Mouse (Mus musculus): ENCODE results near the gene Cklf. TPM values are rescaled to one million over a fixed set of nuclear protein-coding genes. Genes with fewer than 3 reads are reported as not detected.

Gene Cklf
- 39.1 and 45.4 TPM in 2 replicates for polyA plus RNA-seq (2014; fragmentation: Nextera tagmentation; extraction: Ambion mirVana)

GRCm38 (mm10) chr8:104250439-104251367, at the start of gene Cklf:
Gene Cklf (plus strand): TSS chr8:104250861.
- Histone ChIP-seq H3K4me2 (peak within 1 kb of the TSS; percentile 80), H3K27me3 (ENCODE audit: insufficient read depth, low read length) (no peaks in the 10 kb centered on the region), H3K4me1 (ENCODE audit: insufficient read depth) (peaks cover 4% of the 10 kb centered on the region), H3K36me3 (ENCODE audit: insufficient read depth) (no peaks in the 10 kb centered on the region), H3K9ac (peak within 1 kb of the TSS; percentile 61), H3K9me3 (ENCODE audit: low read depth, low read length) (no peaks in the 10 kb centered on the region), H3K27ac (ENCODE audit: low read depth) (peak within 1 kb of the TSS; percentile 84), H3K4me3 (ENCODE audit: low read depth, low read length) (peak within 1 kb of the TSS; percentile 56)
- peak; percentile 26; the same call in 1 of the 2 replicates for TF ChIP-seq CTCF (IDR thresholded peaks at IDR 0.05; ENCODE audit: low read depth)
- WGBS: 3% methylated on average over 41 of the region's 41 CpGs
- peak; percentile 81 for ATAC-seq (ENCODE audit: insufficient read depth)
- DNase-seq: peak; percentile 98

- no peaks in the 10 kb centered on the region for H3K4me1 ChIP-seq (ENCODE audit: insufficient read depth)
- H3K9me3 ChIP-seq (ENCODE audit: low read depth, low read length): no peaks in the 10 kb centered on the region
- no peaks in the 10 kb centered on the region for H3K27me3 ChIP-seq (ENCODE audit: insufficient read depth, low read length)
- no peak for TF ChIP-seq CTCF (IDR thresholded peaks at IDR 0.05; ENCODE audit: low read depth)
- ATAC-seq (ENCODE audit: insufficient read depth): no peak
- 70% methylated on average over 3 of the region's 3 CpGs for WGBS
- no peak for DNase-seq
- no peak overlapping the region for H3K27ac ChIP-seq (ENCODE audit: low read depth)
- no peak overlapping the region for H3K9ac ChIP-seq
- no peak overlapping the region for H3K4me3 ChIP-seq (ENCODE audit: low read depth, low read length)
- H3K36me3 ChIP-seq (ENCODE audit: insufficient read depth): no peaks in the 10 kb centered on the region
- H3K4me2 ChIP-seq: no peak overlapping the region
Measured at GRCm38 (mm10) chr8:104201622-104202021, 49.0 kb upstream of the Cklf start.

GRCm38 (mm10) chr8:104202320-104202719, 48.3 kb upstream of the Cklf start:
- Histone ChIP-seq H3K9ac (no peak overlapping the region), H3K27ac (ENCODE audit: low read depth) (no peak overlapping the region), H3K4me2 (no peak overlapping the region), H3K27me3 (ENCODE audit: insufficient read depth, low read length) (no peaks in the 10 kb centered on the region), H3K9me3 (ENCODE audit: low read depth, low read length) (no peaks in the 10 kb centered on the region), H3K4me3 (ENCODE audit: low read depth, low read length) (no peak overlapping the region), H3K4me1 (ENCODE audit: insufficient read depth) (no peaks in the 10 kb centered on the region), H3K36me3 (ENCODE audit: insufficient read depth) (no peaks in the 10 kb centered on the region)
- no peak for ATAC-seq (ENCODE audit: insufficient read depth)
- DNase-seq: no peak
- 85% methylated on average over 4 of the region's 4 CpGs for WGBS
- no peak for TF ChIP-seq CTCF (IDR thresholded peaks at IDR 0.05; ENCODE audit: low read depth)

- H3K4me3 ChIP-seq (ENCODE audit: low read depth, low read length): no peak overlapping the region
- H3K36me3 ChIP-seq (ENCODE audit: insufficient read depth): no peaks in the 10 kb centered on the region
- WGBS: 59% methylated on average over 3 of the region's 3 CpGs
- no peaks in the 10 kb centered on the region for H3K4me1 ChIP-seq (ENCODE audit: insufficient read depth)
- H3K9ac ChIP-seq: no peak overlapping the region
- H3K4me2 ChIP-seq: no peak overlapping the region
- H3K27ac ChIP-seq (ENCODE audit: low read depth): no peak overlapping the region
- no peaks in the 10 kb centered on the region for H3K27me3 ChIP-seq (ENCODE audit: insufficient read depth, low read length)
- DNase-seq: no peak
- no peak for ATAC-seq (ENCODE audit: insufficient read depth)
- TF ChIP-seq CTCF (IDR thresholded peaks at IDR 0.05; ENCODE audit: low read depth): no peak
- no peaks in the 10 kb centered on the region for H3K9me3 ChIP-seq (ENCODE audit: low read depth, low read length)
Measured at GRCm38 (mm10) chr8:104205292-104205691, 45.4 kb upstream of the Cklf start.

GRCm38 (mm10) chr8:104217601-104218000, 33.1 kb upstream of the Cklf start:
- ATAC-seq (ENCODE audit: insufficient read depth): no peak
- Histone ChIP-seq H3K4me2 (no peak overlapping the region), H3K27me3 (ENCODE audit: insufficient read depth, low read length) (no peaks in the 10 kb centered on the region), H3K4me1 (ENCODE audit: insufficient read depth) (no peaks in the 10 kb centered on the region), H3K36me3 (ENCODE audit: insufficient read depth) (no peaks in the 10 kb centered on the region), H3K4me3 (ENCODE audit: low read depth, low read length) (no peak overlapping the region), H3K9me3 (ENCODE audit: low read depth, low read length) (no peaks in the 10 kb centered on the region), H3K27ac (ENCODE audit: low read depth) (no peak overlapping the region), H3K9ac (no peak overlapping the region)
- WGBS: 80% methylated on average over 5 of the region's 5 CpGs
- TF ChIP-seq CTCF (IDR thresholded peaks at IDR 0.05; ENCODE audit: low read depth): no peak
- DNase-seq: no peak

- Histone ChIP-seq H3K4me3 (ENCODE audit: low read depth, low read length) (no peak overlapping the region), H3K27me3 (ENCODE audit: insufficient read depth, low read length) (no peaks in the 10 kb centered on the region), H3K4me2 (0 out of 2 replicates have a peak overlapping the region, but pooled peaks have one; percentile 10), H3K9ac (no peak overlapping the region), H3K36me3 (ENCODE audit: insufficient read depth) (no peaks in the 10 kb centered on the region), H3K27ac (ENCODE audit: low read depth) (no peak overlapping the region), H3K4me1 (ENCODE audit: insufficient read depth) (no peaks in the 10 kb centered on the region), H3K9me3 (ENCODE audit: low read depth, low read length) (no peaks in the 10 kb centered on the region)
- DNase-seq: peak; percentile 68
- 28% methylated on average over 11 of the region's 11 CpGs for WGBS
- 0 out of 2 replicates have a peak, but pooled peaks have one; percentile 26 for ATAC-seq (ENCODE audit: insufficient read depth)
- peak; percentile 64 for TF ChIP-seq CTCF (IDR thresholded peaks at IDR 0.05; ENCODE audit: low read depth)
Measured at GRCm38 (mm10) chr8:104219079-104219478, 31.6 kb upstream of the Cklf start.

- Histone ChIP-seq H3K27me3 (ENCODE audit: insufficient read depth, low read length) (no peaks in the 10 kb centered on the region), H3K9ac (no peak overlapping the region), H3K4me2 (no peak overlapping the region), H3K9me3 (ENCODE audit: low read depth, low read length) (no peaks in the 10 kb centered on the region), H3K4me3 (ENCODE audit: low read depth, low read length) (no peak overlapping the region), H3K36me3 (ENCODE audit: insufficient read depth) (no peaks in the 10 kb centered on the region), H3K4me1 (ENCODE audit: insufficient read depth) (no peaks in the 10 kb centered on the region), H3K27ac (ENCODE audit: low read depth) (no peak overlapping the region)
- 33% methylated on average over 5 of the region's 5 CpGs for WGBS
- peak; percentile 81 for ATAC-seq (ENCODE audit: insufficient read depth)
- peak; percentile 91 for DNase-seq
- TF ChIP-seq CTCF (IDR thresholded peaks at IDR 0.05; ENCODE audit: low read depth): peak; percentile 95
Measured at GRCm38 (mm10) chr8:104219806-104220205, 30.9 kb upstream of the Cklf start.

Measured in lung, embryonic 14.5 days (tissue).